Mouse (Mus musculus): ENCODE measurements around the gene Sipa1l1.

DNA sequence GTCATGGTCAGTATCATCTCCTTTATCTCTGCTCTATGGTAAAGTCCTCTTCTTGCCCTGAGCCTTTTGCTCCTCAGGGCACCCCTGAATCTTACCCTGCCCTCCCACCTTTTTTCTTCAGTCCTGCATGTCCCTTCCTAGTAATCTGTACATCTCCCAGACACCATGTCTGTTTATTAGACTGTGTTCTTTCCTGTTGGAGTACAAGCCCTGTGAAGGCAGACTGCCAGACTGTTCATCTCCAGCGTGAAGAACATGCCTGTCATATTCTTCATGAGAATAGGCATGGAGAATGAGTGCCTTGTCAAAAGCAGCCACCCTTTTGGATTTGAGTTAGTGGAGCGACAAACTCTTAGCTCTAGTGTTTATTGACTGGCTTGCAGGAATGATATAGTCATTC lies 28.1 kb downstream of the Sipa1l1 start:
- TF ChIP-seq CTCF (conservative IDR thresholded peaks at IDR 0.05 in 1 of 2, IDR thresholded peaks at IDR 0.05 in 1 of 2; ENCODE audit: low read depth in 2 of 2, low read length in 2 of 2) (no peak), ZMIZ1 (IDR thresholded peaks at IDR 0.05; ENCODE audit: low read depth, low read length) (no peak), NELFE (IDR thresholded peaks at IDR 0.05; ENCODE audit: low read depth, low read length) (no peak), ZKSCAN1 (IDR thresholded peaks at IDR 0.05; ENCODE audit: borderline replicate concordance, low read depth, low read length) (no peak), HCFC1 (IDR thresholded peaks at IDR 0.05; ENCODE audit: low read depth, low read length) (no peak), EP300 (IDR thresholded peaks at IDR 0.05; ENCODE audit: low read length) (no peak), RAD21 (IDR thresholded peaks at IDR 0.05; ENCODE audit: low read depth, low read length) (no peak), POLR2A (IDR thresholded peaks at IDR 0.05; ENCODE audit: low read depth, low read length) (no peak), ZC3H11A (IDR thresholded peaks at IDR 0.05; ENCODE audit: low read depth, low read length) (no peak), JUND (conservative IDR thresholded peaks at IDR 0.05; ENCODE audit: low read depth, low read length) (no peak)
